Mouse (Mus musculus) bone marrow macrophage, adult 2 months (primary cell): ENCODE measurements at regions not wholly inside any gene's neighbourhood (a gene's known extent, or its start where the extent isn't known, plus 50 kb on each side); places are given as distances from the start of the nearest gene placed in this dataset.

Experiments used
- H3K27ac ChIP-seq: 2 replicates; pipeline ENCODE4 v1.5.1; 2012; ENCODE audit warnings: low read depth, low read length; ENCODE audit not compliant: insufficient read depth
- H3K4me1 ChIP-seq: 2 replicates; pipeline ENCODE4 v1.6.1; 2012; ENCODE audit warnings: low read length; ENCODE audit not compliant: control insufficient read depth, insufficient read depth
- H3K4me3 ChIP-seq: 2 replicates; pipeline ENCODE4 v1.5.1; 2012; ENCODE audit warnings: mild to moderate bottlenecking, low read length, moderate library complexity; ENCODE audit not compliant: insufficient read depth
- CTCF ChIP-seq: IDR thresholded peaks from 2 replicates; pipeline ENCODE4 v1.5.1; 2012; ENCODE audit warnings: low read depth, mild to moderate bottlenecking, low read length, moderate library complexity
- POLR2A ChIP-seq: IDR thresholded peaks from 2 replicates; pipeline ENCODE4 v1.6.1; 2012; ENCODE audit warnings: mild to moderate bottlenecking, low read depth, low read length, borderline replicate concordance

- no peak overlapping the region for H3K27ac ChIP-seq
- TF ChIP-seq POLR2A (no peak), CTCF (no peak)
- no peak overlapping the region for H3K4me3 ChIP-seq
- H3K4me1 ChIP-seq, result no peaks in the 10 kb centered on the region
Observed at GRCm38 (mm10) chr5:51168206-51168605, 399.3 kb downstream of the Ppargc1a start.

GRCm38 (mm10) chr5:51156901-51157300 lies 410.6 kb downstream of the Ppargc1a start:
- no peak for TF ChIP-seq POLR2A
- Histone ChIP-seq H3K4me3 (no peak overlapping the region), H3K27ac (no peak overlapping the region), H3K4me1 (no peaks in the 10 kb centered on the region)

- TF ChIP-seq POLR2A (no peak), CTCF (no peak)
- no peak overlapping the region for H3K27ac ChIP-seq
- no peaks in the 10 kb centered on the region for H3K4me1 ChIP-seq
- H3K4me3 ChIP-seq, result no peak overlapping the region
Observed at GRCm38 (mm10) chr5:51144842-51145241, 422.7 kb downstream of the Ppargc1a start.

- H3K4me3 ChIP-seq, result no peak overlapping the region
- TF ChIP-seq CTCF (no peak), POLR2A (no peak)
- no peaks in the 10 kb centered on the region for H3K4me1 ChIP-seq
- H3K27ac ChIP-seq, result no peak overlapping the region
Observed at GRCm38 (mm10) chr5:51125091-51125490, 442.4 kb downstream of the Ppargc1a start.

- TF ChIP-seq POLR2A (no peak), CTCF (no peak)
- H3K27ac ChIP-seq, result no peak overlapping the region
- H3K4me1 ChIP-seq, result no peaks in the 10 kb centered on the region
- H3K4me3 ChIP-seq, result no peak overlapping the region
Observed at GRCm38 (mm10) chr5:51110006-51110405, 457.5 kb downstream of the Ppargc1a start.

- no peak for TF ChIP-seq CTCF
- no peak for TF ChIP-seq POLR2A
- no peaks in the 10 kb centered on the region for H3K4me1 ChIP-seq
- no peak overlapping the region for H3K4me3 ChIP-seq
- no peak overlapping the region for H3K27ac ChIP-seq
Observed at GRCm38 (mm10) chr5:51108737-51109136, 458.8 kb downstream of the Ppargc1a start.

- Histone ChIP-seq H3K4me1 (no peaks in the 10 kb centered on the region), H3K4me3 (no peak overlapping the region), H3K27ac (no peak overlapping the region)
- TF ChIP-seq POLR2A, result no peak
- no peak for TF ChIP-seq CTCF
Observed at GRCm38 (mm10) chr5:51108181-51108580, 459.3 kb downstream of the Ppargc1a start.

GRCm38 (mm10) chr5:51099902-51100301 lies 467.6 kb downstream of the Ppargc1a start:
- Histone ChIP-seq H3K4me1 (no peaks in the 10 kb centered on the region), H3K27ac (no peak overlapping the region), H3K4me3 (no peak overlapping the region)
- TF ChIP-seq CTCF (no peak), POLR2A (no peak)

- H3K4me3 ChIP-seq, result no peak overlapping the region
- no peaks in the 10 kb centered on the region for H3K4me1 ChIP-seq
- H3K27ac ChIP-seq, result no peak overlapping the region
- TF ChIP-seq POLR2A (no peak), CTCF (no peak)
Observed at GRCm38 (mm10) chr5:51072674-51073468, 494.7 kb downstream of the Ppargc1a start.

- H3K4me3 ChIP-seq, result no peak overlapping the region
- H3K27ac ChIP-seq, result no peak overlapping the region
- no peaks in the 10 kb centered on the region for H3K4me1 ChIP-seq
- no peak for TF ChIP-seq CTCF
- TF ChIP-seq POLR2A, result no peak
Observed at GRCm38 (mm10) chr5:51072146-51072545, 495.4 kb downstream of the Ppargc1a start.

- H3K4me3 ChIP-seq, result no peak overlapping the region
- H3K27ac ChIP-seq, result no peak overlapping the region
- TF ChIP-seq POLR2A, result no peak
- no peak for TF ChIP-seq CTCF
- no peaks in the 10 kb centered on the region for H3K4me1 ChIP-seq
Observed at GRCm38 (mm10) chr5:51069668-51070067, 497.9 kb downstream of the Ppargc1a start.
